Mouse (Mus musculus): ENCODE measurements around the gene Siah3.

Gene Siah3

GRCm38 (mm10) chr14:75463171-75463570 lies 7.4 kb downstream of the Siah3 start:
- DNase-seq (ENCODE audit: extremely low read depth, low read depth, low spot score) = no peak

DNA sequence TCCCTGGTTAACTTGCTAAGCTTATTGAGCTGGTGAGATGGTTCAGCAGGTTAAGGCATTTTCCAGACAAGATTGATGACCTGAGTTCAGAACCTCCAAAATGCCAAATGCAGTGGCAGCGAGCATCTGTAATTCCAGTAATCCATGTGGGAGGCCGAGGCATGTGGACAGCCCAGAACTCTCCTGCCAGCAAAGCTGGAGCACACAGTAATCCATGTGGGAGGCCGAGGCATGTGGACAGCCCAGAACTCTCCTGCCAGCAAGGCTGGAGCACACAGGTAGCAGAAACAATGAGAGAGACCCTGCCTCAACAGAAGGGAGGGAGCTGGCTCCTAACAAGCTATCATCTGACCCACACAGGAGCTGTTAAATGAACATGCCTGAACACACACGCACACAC lies 13.2 kb downstream of the Siah3 start:
- no peak for DNase-seq (ENCODE audit: extremely low read depth, low read depth, low spot score)

DNA sequence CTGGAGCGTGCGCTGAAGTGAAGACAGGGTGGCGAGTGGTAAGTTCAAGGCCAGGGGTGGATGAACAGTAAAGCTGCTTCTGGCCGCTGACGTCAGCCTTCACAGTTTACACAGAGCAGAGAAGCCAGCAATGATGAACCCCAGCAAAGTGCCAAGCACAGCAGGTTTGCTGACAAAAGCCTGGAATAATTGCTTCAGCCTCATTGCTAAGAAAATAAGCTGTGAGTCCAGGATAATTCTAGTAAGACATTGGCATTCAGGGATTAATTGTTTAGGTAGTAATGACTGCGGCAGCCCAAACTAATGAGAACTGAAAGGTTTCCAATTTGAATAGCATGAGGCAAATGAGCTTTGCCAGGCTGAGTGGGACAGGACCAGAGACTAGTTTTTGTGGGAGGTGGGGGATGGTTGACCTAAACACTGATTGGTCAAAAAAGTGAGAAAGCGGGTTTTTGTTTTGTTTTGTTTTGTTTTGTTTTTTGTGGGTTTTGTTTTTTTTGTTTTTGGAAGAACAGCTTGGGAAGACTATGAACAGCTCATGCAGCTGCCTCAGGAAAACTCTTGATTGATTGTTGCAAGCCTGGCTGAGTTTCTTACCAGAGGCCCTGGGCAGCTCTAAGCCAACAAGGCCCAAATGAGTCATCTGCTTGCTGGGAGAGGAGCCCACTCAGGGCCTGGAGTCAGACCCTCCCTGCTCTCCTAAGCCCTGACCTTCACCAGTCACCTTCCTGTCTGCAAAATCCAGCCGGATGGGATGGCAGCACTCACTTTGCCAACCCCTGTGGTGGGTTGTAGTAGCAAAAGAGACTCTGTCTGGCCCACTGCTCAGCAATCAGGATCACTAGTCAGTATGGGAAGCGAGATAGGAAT lies 17.5 kb downstream of the Siah3 start:
- DNase-seq (ENCODE audit: extremely low read depth, low read depth, low spot score) = no peak

DNA sequence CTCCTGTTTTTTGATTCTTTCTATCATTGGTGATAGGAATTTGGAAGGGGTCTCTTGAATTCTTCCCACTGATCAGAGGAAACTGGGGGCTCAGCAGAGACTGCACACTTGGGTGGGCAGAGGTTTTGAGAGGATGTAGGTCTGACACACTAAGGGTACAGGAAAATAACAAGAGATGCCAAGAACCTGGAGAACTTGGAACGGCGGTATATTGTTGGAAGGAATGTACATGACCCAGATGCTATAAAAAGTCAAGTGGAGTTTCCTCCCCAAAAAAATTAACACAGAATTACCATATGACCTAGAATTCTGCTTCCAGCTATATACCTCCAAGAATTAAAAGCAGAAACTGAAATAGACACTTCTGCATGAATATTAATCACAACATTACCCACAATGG lies 20.1 kb downstream of the Siah3 start:
- DNase-seq (ENCODE audit: extremely low read depth, low read depth, low spot score) = no peak

DNA sequence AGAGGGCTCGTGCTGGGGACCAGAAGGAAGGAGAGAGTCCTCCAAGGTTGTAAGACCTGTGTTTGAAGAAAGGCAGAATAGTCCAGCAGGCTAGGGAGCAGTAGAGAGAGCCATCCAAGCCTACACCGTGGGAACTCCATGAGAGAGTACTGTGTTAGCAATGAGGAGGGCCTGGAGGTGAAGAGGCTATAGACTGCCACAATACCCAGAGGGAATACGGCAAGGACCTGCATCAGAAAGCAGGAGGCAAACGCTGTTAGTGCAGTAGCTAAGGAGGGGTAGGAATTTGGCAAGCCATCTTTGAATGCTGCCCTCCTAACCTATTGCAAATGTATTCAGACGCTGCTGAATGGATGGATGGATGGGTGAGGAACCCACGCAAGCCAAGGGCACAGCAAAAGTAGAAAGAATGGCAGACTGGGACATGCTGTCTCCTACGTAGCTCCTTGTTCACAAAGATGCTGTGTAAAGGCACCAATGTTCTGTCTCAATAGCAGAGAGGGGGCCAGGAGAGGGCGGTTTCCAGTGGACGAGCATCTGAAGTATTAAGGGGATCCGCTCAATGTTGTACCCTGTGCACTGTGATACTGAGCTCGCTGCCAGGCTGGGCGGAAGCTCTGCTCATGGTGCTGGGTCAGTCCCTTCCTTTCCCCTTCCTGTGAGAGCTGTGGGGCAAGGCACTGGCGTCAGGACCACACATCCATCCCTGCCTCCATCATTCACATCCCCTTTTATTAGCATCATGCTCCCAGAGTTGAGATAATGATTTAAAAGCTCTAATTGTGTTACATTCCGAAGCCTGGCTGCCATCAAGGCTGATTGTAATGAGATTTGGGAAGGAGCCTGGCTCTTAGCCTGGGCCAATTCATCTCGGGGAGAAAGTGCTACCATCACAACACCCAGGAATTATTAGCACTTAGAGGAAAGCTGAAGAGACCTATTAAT lies 26.7 kb downstream of the Siah3 start:
- no peak for DNase-seq (ENCODE audit: extremely low read depth, low read depth, low spot score)

DNA sequence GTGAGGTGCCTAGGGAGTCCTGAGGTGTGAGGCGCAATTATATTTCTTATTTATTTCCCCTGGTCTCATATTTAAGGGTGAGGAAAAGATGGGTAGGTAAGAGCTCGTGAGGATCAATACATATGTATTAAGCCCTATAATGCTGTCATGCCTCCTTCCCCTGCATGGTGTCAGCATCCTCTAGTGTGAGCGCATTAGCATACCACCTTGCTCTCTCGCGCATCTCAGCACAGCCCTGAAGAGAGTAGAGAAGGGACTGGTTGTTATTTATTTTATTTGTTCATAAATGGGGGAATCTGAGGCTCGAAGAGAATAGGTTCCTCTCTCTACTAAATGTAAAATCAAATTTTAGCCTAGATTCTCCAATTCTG lies 27.4 kb downstream of the Siah3 start:
- no peak for DNase-seq (ENCODE audit: extremely low read depth, low read depth, low spot score)

DNA sequence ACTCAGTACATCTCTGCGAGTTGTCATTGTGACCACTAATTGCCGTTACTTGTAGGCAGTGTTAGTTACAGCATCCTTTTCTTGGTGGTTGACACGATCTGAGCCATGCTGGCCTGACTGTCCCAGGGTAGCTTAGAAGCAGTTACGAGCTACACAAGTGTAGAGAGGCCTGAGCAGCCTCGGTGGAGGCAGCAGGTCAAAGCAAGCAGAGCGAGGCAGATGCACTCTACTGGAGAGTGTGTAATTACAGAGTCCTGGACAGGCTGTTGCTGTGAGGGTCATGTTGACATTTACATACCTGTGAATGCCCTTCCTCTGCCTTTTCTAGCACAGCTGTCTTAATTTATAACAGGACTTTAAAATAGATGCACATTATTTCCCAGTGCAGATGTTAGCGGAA lies 32.1 kb downstream of the Siah3 start:
- no peak for DNase-seq (ENCODE audit: extremely low read depth, low read depth, low spot score)

DNA sequence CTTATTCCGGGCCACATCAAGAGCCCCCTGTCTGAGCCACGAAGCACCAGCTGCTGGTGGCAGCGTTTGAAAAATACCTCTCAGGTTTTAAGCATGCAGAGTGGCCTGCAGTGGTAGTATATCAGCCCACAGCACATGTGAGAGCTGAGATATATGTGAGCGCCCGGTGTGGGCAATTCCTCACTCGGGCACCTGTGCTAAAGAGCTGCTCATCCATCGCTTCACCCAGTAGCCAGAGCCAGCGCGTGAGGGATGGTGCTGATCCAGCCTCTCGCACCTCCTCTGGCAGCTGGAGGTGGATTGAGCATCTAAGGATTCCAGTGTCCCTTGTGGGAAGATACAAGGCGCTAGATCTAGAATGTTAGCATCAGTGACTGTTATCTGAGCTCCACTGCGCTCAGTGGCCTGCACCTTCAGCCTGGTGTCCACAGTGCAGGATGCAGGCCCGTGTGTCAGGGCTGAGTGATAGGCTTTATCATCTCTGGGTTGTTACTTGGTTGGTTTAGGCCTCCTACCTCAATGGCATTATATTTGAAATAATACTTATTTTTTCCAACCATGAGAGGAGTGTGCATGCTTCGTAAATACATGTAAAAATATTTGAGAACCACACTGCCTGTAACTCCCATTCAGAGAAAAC lies 37.9 kb downstream of the Siah3 start:
- no peak for DNase-seq (ENCODE audit: extremely low read depth, low read depth, low spot score)

GRCm38 (mm10) chr14:75494926-75495325 lies 39.1 kb downstream of the Siah3 start:
- no peak for DNase-seq (ENCODE audit: extremely low read depth, low read depth, low spot score)

GRCm38 (mm10) chr14:75501501-75501990 lies 45.8 kb downstream of the Siah3 start:
- no peak for DNase-seq (ENCODE audit: extremely low read depth, low read depth, low spot score)

- DNase-seq (ENCODE audit: extremely low read depth, low read depth, low spot score) = no peak
Observed at GRCm38 (mm10) chr14:75502446-75502845, 46.7 kb downstream of the Siah3 start.

DNA sequence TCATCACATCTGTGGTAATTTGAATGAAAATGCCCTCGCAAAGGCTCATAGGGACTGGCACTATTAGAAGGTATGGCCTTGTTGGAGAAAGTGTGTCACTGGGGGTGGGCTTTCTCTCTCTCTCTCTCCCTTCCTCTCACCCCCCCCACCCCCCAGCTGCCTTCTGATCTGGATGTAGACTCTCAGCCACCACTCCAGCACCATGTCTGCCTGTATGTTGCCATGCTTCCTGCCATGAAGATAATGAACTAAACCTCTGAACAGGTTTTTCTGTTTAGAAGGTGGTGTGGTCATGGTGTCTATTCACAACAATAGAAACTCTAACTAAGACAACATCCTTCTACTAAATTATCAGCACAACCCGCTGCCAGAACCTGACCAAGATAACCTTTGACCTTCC lies 48.5 kb downstream of the Siah3 start:
- no peak for DNase-seq (ENCODE audit: extremely low read depth, low read depth, low spot score)

- DNase-seq (ENCODE audit: extremely low read depth, low read depth, low spot score) = no peak
Observed at GRCm38 (mm10) chr14:75505126-75505840, 49.5 kb downstream of the Siah3 start.

DNA sequence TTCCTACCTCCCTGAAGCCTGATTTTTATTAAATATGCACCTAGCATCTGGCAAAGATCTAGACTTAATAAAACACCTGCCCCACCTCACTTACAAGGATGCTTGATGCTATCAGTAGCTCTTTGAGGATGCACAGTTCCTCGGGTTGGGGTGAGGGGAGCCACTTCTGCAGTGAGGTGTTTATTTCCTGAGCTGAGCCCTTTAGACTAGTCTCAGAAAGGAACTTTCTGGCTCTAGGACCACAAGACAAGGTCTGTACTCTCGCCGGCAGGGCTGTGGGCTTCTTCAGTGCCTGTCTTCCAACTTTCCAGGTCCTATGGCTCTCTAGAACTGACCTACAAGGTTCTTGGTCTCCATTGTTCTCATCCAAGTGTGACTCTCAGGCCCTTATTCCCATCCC lies 50.5 kb downstream of the Siah3 start:
- DNase-seq (ENCODE audit: extremely low read depth, low read depth, low spot score) = no peak

- DNase-seq (ENCODE audit: extremely low read depth, low read depth, low spot score) = no peak
Observed at GRCm38 (mm10) chr14:75510125-75510524, 54.3 kb downstream of the Siah3 start.

GRCm38 (mm10) chr14:75512946-75513345 lies 57.2 kb downstream of the Siah3 start:
- DNase-seq (ENCODE audit: extremely low read depth, low read depth, low spot score) = no peak

DNA sequence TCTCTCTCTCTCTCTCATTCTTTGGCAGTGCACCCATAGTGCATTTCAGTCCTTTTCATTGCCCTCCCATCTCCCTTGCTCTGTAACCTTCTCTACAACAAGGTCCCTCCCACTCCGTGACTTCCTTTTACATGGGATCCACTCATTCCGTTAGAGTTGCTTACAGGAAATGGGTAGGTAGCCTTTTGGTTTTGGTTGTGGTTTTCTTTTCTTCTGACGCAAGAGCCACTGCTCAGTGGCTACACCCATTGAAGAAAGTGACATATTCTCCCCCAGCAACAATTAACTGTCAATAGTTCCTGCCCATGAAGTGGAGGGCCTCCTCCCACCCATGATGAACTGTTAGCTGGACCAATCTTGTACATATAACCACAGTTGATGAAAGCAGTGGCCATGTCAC lies 60.4 kb downstream of the Siah3 start:
- DNase-seq (ENCODE audit: extremely low read depth, low read depth, low spot score) = no peak

DNA sequence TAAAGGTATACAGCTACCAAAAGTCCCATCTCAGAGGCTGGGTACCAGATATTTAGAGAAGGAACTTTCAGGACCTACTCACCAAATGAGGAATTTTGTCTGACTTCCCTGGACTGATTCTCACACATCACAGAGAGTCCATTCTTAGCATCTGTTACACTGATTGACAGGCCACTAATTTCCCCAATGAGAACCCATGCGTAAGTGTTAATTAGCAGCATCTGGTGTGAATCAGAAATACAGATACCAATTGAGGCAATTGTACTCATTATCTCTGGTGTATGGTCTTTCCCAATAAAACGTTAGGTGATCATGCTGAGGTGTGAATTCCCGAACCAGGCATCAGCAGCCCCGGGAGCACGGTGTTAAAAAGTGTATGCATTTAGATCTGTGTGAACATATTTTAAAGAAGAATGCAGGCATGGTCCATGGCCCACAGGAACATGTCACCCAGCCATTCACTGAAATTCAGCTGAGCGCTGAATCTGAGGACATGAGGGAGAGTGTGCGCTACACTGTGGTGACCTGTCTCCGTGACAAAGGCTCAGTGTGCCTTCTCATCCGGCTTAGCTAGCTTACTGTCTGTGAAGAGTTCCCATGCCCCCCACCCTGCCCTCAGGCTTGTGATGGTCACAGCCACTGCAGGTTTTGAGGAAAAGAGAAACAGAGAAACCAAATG lies 61.3 kb downstream of the Siah3 start:
- no peak for DNase-seq (ENCODE audit: extremely low read depth, low read depth, low spot score)

DNA sequence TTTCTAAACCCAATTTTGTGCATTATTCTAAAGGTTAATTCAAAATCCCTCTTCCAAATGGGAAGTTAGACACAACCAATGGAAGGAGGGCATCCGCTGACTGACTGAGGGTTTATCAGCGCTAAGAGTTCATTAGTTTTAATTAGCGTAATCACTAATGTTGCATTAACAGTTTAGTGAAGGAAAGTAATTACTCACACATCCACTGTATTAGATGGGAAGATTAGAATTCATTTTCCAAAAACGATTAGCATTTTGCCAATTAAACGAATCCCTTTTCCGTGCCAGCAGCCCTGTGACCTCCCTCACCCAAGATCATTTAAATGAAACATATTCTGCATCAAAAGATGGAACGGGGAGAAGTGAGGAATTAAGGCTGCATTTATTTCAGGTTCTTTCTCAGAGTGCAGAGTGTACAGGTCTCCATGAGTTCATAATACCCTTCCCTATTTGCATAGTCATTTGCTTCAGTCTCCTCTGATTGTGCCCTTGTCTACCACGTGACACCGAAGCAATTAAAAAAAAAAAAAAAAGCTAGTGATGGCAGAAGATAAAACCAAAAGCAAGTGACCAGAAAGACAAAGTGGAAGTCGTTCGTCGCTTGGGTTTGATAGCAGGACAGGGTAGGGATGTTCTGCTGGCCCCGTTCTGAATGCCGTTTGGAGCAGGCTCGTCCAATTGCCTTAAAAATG lies 62.6 kb downstream of the Siah3 start:
- no peak for DNase-seq (ENCODE audit: extremely low read depth, low read depth, low spot score)

- no peak for DNase-seq (ENCODE audit: extremely low read depth, low read depth, low spot score)
Observed at GRCm38 (mm10) chr14:75518899-75519298, 63.1 kb downstream of the Siah3 start.

Measured in fat pad, adult 2 months (tissue).